Mouse (Mus musculus): ENCODE results near the gene Cct8l1. TPM values are rescaled to one million over a fixed set of nuclear protein-coding genes. Genes with fewer than 3 reads are reported as not detected.
A peak's percentile ranks its signal among the peaks of the same experiment; 100 is the strongest.

Cct8l1 gene
- not detected in 2 replicates for polyA plus RNA-seq (2012; ENCODE audit: insufficient read depth, insufficient read length, missing spikeins)

GRCm38 (mm10) chr5:25515767-25516166 lies at the start of gene Cct8l1:
Cct8l1 (plus strand) TSS chr5:25516067.
- Histone ChIP-seq H3K4me3 (ENCODE audit: insufficient read depth, low read depth, low read length) (no peak within 1 kb of the TSS), H3K27ac (replicated peaks; ENCODE audit: low read depth, low read length) (no peak within 1 kb of the TSS), H3K4me1 (ENCODE audit: control insufficient read depth, insufficient read depth, insufficient read length, low read length) (0 out of 2 replicates have a peak, but pooled peaks cover 3% of the 10 kb centered on the region)

DNA sequence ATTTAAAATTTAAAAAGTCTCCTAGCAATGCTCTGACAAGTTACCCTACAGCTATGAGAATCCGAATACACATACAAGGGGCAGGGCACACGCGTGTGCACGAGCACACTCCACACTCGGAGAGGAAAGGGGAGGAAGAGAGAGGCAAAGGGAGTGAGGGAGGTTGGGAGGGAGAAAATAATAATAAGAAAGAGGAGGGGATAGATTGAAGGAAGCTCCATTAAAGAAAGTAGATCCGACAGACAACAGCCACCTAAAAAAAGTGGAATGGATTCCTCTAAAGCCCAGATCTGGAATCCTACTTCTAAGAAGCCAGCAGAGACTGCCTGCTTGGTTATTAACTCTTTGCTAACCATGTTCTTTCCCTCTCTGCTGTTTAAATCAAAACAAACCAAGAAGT lies 43.8 kb upstream of the Cct8l1 start:
- Histone ChIP-seq H3K27ac (replicated peaks; ENCODE audit: low read depth, low read length) (no peak overlapping the region), H3K4me1 (ENCODE audit: control insufficient read depth, insufficient read depth, insufficient read length, low read length) (peaks cover 3% of the 10 kb centered on the region; the same call in 1 of the 2 replicates), H3K4me3 (ENCODE audit: insufficient read depth, low read depth, low read length) (peak overlapping the region; percentile 38)

DNA sequence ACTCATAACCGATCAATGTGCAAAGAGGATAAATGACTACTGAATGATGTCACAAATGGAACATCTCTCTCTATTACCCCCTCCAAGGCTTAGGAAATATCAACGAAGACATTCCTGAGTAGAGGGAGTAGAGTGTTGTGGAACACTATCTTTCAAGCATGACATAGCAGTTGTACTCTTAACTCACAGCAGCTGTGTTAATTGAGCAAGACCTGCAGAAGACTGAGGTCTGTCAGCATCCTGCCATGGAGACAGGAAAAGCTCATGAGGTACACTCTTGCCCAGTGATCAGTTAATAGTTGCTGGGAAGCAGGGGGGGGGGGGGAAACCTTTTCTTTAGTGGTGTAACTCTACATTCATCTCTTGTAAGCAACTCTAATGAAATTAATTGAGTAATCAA lies 40.1 kb upstream of the Cct8l1 start:
- H3K27ac ChIP-seq (replicated peaks; ENCODE audit: low read depth, low read length): no peak overlapping the region
- H3K4me1 ChIP-seq (ENCODE audit: control insufficient read depth, insufficient read depth, insufficient read length, low read length): peaks cover 3% of the 10 kb centered on the region; the same call in 1 of the 2 replicates
- no peak overlapping the region for H3K4me3 ChIP-seq (ENCODE audit: insufficient read depth, low read depth, low read length)

DNA sequence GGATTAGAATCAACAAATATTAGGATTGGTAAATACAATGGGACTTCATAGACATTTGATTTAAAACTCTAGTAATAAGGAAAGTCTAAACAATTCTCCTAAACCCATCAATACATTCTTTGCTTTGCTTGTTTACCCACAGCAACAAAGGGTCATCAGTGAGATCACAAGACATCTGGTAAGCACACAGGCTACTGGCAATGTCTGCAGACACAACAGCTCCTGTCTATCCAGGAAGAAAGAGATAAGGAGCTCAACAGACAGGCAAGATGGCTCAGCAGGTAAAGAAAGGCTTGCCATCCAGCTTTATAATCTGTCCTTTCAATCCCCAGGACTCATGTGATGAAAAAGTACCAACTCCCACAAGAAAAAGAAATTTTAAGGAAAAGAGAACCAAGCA lies 37.0 kb upstream of the Cct8l1 start:
- Histone ChIP-seq H3K4me3 (ENCODE audit: insufficient read depth, low read depth, low read length) (no peak overlapping the region), H3K4me1 (ENCODE audit: control insufficient read depth, insufficient read depth, insufficient read length, low read length) (peaks cover 2% of the 10 kb centered on the region; the same call in 1 of the 2 replicates), H3K27ac (replicated peaks; ENCODE audit: low read depth, low read length) (no peak overlapping the region)

- H3K4me1 ChIP-seq (ENCODE audit: control insufficient read depth, insufficient read depth, insufficient read length, low read length): peaks cover 8% of the 10 kb centered on the region
- no peak overlapping the region for H3K4me3 ChIP-seq (ENCODE audit: insufficient read depth, low read depth, low read length)
- no peak overlapping the region for H3K27ac ChIP-seq (replicated peaks; ENCODE audit: low read depth, low read length)
Measured at GRCm38 (mm10) chr5:25496652-25497051, 19.2 kb upstream of the Cct8l1 start.

GRCm38 (mm10) chr5:25497369-25497719 lies 18.5 kb upstream of the Cct8l1 start:
- Histone ChIP-seq H3K4me1 (ENCODE audit: control insufficient read depth, insufficient read depth, insufficient read length, low read length) (peaks cover 5% of the 10 kb centered on the region), H3K4me3 (ENCODE audit: insufficient read depth, low read depth, low read length) (peak overlapping the region; percentile 88), H3K27ac (replicated peaks; ENCODE audit: low read depth, low read length) (peak overlapping the region; percentile 64)

DNA sequence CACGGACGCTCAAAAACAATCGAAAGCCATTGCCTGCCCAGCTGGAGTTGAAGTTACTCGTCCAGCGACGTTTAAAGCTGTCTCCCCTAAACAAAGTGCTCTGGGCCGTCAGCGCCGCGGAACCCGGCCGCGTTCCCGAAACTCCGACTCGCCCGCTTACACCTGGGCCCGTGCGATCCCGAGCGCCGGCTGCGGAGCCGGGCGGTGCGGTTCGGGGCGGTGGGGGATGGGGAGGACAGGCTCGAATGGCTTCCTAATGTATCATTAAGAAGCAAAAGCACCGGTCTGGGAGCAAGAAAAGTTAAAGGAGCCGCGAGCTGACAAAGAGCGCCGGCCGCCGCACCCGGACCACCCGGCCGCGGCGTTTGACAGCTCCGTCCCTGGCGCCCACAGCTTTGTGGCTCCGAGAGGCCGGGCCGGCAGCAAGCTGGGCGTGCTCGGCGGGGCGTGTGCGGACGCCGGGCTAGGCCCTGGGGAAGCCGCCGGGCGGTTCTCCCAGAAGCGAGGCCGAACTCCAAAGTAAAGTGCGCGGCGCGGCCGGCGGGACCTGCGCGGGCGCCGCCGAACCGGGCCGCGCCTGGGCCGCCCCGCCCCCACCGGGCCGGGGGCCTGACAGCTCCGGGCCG lies 18.0 kb upstream of the Cct8l1 start:
- H3K4me3 ChIP-seq (ENCODE audit: insufficient read depth, low read depth, low read length): peak overlapping the region; percentile 88
- peak overlapping the region; percentile 64 for H3K27ac ChIP-seq (replicated peaks; ENCODE audit: low read depth, low read length)

GRCm38 (mm10) chr5:25498346-25498820 lies 17.5 kb upstream of the Cct8l1 start, which contains the start of gene Kmt2c:
Kmt2c (minus strand) TSS chr5:25498783.
- Histone ChIP-seq H3K4me1 (ENCODE audit: control insufficient read depth, insufficient read depth, insufficient read length, low read length) (peaks cover 2% of the 10 kb centered on the region), H3K4me3 (ENCODE audit: insufficient read depth, low read depth, low read length) (peak within 1 kb of the TSS; percentile 98), H3K27ac (replicated peaks; ENCODE audit: low read depth, low read length) (peak within 1 kb of the TSS; percentile 88)

More for the DNA sequence above, 18.0 kb upstream of the Cct8l1 start:
- H3K4me1 ChIP-seq (ENCODE audit: control insufficient read depth, insufficient read depth, insufficient read length, low read length): peaks cover 5% of the 10 kb centered on the region

DNA sequence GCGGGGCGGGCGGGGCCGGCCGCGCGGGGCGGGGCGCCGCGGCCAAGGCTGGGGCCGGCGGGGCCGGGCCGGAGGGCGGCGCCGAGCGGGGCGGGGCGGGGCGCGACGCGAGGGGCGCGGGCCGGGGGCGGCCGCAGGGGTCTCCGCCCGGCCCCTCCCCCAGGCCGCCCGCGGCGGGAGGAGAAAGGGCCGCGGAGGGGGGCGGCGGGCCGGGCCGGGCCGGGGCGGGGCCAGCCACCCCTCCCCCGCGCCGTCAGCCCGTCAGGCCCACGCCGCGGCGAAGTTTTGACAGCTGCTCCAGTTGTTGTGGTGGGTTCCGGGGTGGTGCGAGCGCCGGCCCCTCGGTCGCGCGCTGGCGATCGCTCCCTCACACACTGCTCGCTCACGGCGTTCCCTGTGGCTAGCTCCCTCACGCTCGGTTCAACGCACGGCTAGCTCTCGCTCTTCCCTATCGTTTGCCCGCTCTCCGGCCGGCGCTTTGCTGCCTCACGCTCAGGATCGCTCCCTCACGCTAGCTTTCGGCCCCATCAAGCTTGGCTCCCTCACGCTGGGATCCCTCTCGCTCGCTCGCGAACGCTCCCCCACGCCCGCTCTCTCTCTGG lies 16.9 kb upstream of the Cct8l1 start:
- Histone ChIP-seq H3K4me3 (ENCODE audit: insufficient read depth, low read depth, low read length) (peak overlapping the region; percentile 88), H3K4me1 (ENCODE audit: control insufficient read depth, insufficient read depth, insufficient read length, low read length) (peaks cover 2% of the 10 kb centered on the region; the same call in 1 of the 2 replicates), H3K27ac (replicated peaks; ENCODE audit: low read depth, low read length) (peak overlapping the region; percentile 88)

- Histone ChIP-seq H3K4me1 (ENCODE audit: control insufficient read depth, insufficient read depth, insufficient read length, low read length) (peaks cover 2% of the 10 kb centered on the region; the same call in 1 of the 2 replicates), H3K4me3 (ENCODE audit: insufficient read depth, low read depth, low read length) (peak overlapping the region; percentile 98), H3K27ac (replicated peaks; ENCODE audit: low read depth, low read length) (peak overlapping the region; percentile 88)
Measured at GRCm38 (mm10) chr5:25499423-25500398, 16.2 kb upstream of the Cct8l1 start.

DNA sequence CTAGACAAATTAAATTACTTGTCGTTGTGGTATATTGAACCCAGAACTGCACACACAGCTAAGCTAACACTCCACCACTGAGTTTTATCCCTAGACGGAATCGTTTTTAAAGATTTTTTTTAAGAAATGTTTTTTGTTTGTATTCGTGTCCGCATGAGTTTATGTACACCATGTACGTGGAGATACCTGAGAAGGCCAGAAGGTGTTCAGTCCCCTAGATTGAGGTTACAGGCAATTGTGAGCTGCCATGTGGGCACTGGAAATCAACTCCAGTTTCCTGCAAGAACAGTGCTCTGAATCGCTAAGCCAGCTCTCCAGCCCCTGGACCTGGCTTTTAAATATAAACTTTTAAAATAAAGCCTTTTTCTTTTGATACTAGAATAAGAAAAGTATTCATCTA lies 15.2 kb upstream of the Cct8l1 start:
- no peak overlapping the region for H3K27ac ChIP-seq (replicated peaks; ENCODE audit: low read depth, low read length)
- H3K4me3 ChIP-seq (ENCODE audit: insufficient read depth, low read depth, low read length): no peak overlapping the region
- peaks cover 2% of the 10 kb centered on the region; the same call in 1 of the 2 replicates for H3K4me1 ChIP-seq (ENCODE audit: control insufficient read depth, insufficient read depth, insufficient read length, low read length)

DNA sequence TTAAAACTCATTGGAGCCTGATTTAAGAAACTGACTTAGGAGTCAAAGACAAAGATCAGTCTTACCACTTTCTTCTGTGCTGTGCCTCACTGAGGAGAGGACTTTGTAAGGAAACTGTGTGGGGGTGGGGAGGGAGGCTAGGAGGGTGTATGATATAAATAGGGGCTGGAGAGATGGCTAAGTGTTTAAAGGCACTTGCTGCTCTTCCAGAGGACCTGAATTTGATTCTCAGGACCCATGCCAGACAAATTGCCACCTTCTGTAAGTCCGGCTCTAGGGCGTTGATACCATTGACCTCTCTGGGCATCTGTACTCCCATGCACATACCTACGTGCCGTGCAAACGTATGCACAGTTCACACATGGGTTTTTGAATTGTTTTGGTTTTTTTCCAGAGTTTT lies 9.8 kb upstream of the Cct8l1 start:
- Histone ChIP-seq H3K27ac (replicated peaks; ENCODE audit: low read depth, low read length) (no peak overlapping the region), H3K4me3 (ENCODE audit: insufficient read depth, low read depth, low read length) (no peak overlapping the region), H3K4me1 (ENCODE audit: control insufficient read depth, insufficient read depth, insufficient read length, low read length) (no peaks in the 10 kb centered on the region)

DNA sequence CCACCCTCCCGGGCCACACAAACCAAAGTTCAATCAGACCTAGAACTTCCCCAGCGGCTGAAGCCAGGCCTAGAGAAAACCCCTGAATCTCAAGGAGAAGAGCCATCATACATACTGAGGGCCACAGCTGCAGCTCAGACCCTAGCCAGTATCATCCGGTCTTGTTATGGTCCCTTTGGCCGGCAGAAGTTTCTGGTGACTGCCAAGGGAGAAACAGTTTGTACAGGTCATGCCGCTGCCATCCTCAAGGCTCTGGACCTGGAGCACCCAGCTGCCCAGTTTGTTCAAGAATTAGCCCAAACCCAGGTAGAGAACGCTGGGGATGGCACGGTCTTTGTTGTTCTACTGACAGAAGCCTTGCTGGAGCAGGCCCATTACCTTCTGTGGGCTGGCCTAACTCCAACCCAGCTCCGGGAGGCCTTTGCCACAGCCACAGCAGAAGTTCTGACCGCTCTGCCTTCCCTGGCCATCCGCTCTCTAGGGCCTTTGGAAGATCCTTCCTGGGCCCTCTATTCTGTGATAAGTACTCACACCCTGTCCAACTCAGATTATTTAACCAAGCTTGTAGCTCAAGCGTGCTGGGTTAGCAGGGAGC lies 531 bp downstream of the Cct8l1 start:
- H3K27ac ChIP-seq (replicated peaks; ENCODE audit: low read depth, low read length): no peak overlapping the region
- 0 out of 2 replicates have a peak, but pooled peaks cover 3% of the 10 kb centered on the region for H3K4me1 ChIP-seq (ENCODE audit: control insufficient read depth, insufficient read depth, insufficient read length, low read length)
- H3K4me3 ChIP-seq (ENCODE audit: insufficient read depth, low read depth, low read length): no peak overlapping the region

DNA sequence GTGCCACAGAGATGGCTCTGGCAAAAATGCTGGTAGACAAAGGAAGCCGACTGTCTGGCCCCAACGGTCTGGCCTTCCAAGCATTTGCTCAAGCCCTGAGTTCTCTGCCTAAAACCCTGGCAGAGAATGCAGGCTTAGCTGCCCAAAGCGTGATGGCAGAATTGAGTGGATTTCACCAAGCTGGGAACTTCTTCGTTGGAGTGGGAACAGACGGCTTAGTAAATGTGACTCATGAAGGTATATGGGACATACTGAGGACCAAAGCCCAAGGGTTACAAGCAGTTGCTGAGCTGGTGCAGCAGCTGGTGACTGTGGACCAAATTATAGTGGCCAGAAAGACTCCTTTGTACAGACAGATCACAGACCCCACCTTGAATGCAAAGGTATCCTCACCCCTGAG lies 1.7 kb downstream of the Cct8l1 start:
- no peak overlapping the region for H3K4me3 ChIP-seq (ENCODE audit: insufficient read depth, low read depth, low read length)
- no peak overlapping the region for H3K27ac ChIP-seq (replicated peaks; ENCODE audit: low read depth, low read length)
- H3K4me1 ChIP-seq (ENCODE audit: control insufficient read depth, insufficient read depth, insufficient read length, low read length): 0 out of 2 replicates have a peak, but pooled peaks cover 3% of the 10 kb centered on the region
